Mouse (Mus musculus): ENCODE results near the gene Nck2. TPM values are rescaled to one million over a fixed set of nuclear protein-coding genes. Genes with fewer than 3 reads are reported as not detected.
A peak's percentile ranks its signal among the peaks of the same experiment; 100 is the strongest.

The Nck2 gene
- polyA plus RNA-seq, 1 experiment = 11.2 TPM

- peak overlapping the region; percentile 37 for H3K4me3 ChIP-seq (ENCODE audit: insufficient read depth, low read length)
- H3K27ac ChIP-seq (ENCODE audit: insufficient read depth, low read depth, low read length) = peak overlapping the region; percentile 87
- TF ChIP-seq CTCF (IDR thresholded peaks at IDR 0.05; ENCODE audit: low read depth, low read length) (no peak), POLR2A (IDR thresholded peaks at IDR 0.05; ENCODE audit: borderline replicate concordance, low read depth, low read length) (no peak)
- peaks cover 49% of the 10 kb centered on the region for H3K4me1 ChIP-seq (ENCODE audit: control insufficient read depth, insufficient read depth, low read length)
Observed at GRCm38 (mm10) chr1:43473734-43474534, 29.6 kb downstream of the Nck2 start.

DNA sequence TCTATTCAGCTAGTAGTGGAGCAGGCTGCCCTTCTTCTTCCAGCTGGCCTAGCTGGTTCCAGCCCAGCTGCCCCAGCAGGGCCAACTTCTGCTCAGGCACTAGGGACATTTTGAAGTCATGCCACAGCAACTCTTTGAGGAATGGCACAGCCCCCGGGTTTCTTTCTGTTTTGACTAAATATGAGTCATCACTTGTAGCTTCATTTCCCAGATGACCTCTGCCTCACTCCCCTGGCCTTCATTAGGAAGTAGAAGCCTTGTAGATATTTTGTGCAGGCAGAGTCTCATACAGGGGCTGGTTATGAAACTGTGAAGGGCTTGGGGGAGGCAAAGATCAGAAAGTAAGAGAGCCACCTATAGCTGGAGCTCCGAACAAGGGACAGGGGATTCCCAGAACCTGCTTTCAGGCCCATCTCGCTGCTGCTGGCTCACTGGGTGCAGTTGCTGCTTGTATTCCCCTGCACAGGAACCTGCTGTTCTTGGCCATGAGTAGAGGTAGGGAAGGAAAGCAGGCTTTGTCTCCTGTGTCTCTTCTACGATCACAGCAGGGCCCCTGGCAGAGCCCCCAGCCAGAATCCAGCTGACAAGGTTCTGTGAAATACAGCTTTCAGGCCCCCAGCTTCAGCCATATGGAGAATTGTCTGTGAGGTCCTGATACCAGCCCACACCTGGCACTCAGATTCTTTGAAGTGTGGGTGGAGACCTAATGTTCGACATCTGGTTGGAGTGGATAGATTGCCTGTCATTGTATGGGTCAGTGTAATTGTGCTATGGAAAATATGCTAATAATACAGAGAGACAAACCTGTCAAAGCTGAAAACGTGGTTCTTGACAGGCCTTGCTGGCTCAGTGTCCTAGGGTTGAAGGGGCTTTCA, 30.4 kb downstream of the Nck2 start:
- H3K4me1 ChIP-seq (ENCODE audit: control insufficient read depth, insufficient read depth, low read length) = peaks cover 49% of the 10 kb centered on the region
- H3K4me3 ChIP-seq (ENCODE audit: insufficient read depth, low read length) = peak overlapping the region; percentile 37
- TF ChIP-seq POLR2A (IDR thresholded peaks at IDR 0.05; ENCODE audit: borderline replicate concordance, low read depth, low read length) (no peak), CTCF (IDR thresholded peaks at IDR 0.05; ENCODE audit: low read depth, low read length) (no peak)
- H3K27ac ChIP-seq (ENCODE audit: insufficient read depth, low read depth, low read length) = peak overlapping the region; percentile 87

DNA sequence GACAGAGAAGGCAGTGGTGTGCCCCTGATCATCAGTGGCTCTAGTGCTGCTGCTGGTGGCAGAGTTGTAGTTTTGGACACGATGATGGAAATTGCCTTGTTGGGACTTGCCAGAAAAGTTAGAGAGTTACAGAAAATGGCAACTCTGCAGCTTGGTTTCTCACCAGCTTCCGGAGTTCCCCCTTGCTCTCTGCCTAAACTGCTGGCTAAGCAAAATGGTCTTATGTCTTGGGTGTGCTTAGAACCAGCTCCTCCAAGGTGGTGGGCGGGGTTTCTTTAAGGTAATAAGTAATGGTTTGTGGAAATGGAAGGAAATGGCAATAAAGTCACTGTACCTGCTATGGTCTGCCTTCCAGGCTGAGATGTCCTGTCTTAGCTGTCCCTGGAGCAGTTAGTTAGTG, 33.6 kb downstream of the Nck2 start:
- TF ChIP-seq POLR2A (IDR thresholded peaks at IDR 0.05; ENCODE audit: borderline replicate concordance, low read depth, low read length) (no peak), CTCF (IDR thresholded peaks at IDR 0.05; ENCODE audit: low read depth, low read length) (no peak)
- H3K4me3 ChIP-seq (ENCODE audit: insufficient read depth, low read length) = no peak overlapping the region
- no peak overlapping the region for H3K27ac ChIP-seq (ENCODE audit: insufficient read depth, low read depth, low read length)
- H3K4me1 ChIP-seq (ENCODE audit: control insufficient read depth, insufficient read depth, low read length) = peaks cover 30% of the 10 kb centered on the region

GRCm38 (mm10) chr1:43485204-43485603, 40.8 kb downstream of the Nck2 start:
- H3K4me3 ChIP-seq (ENCODE audit: insufficient read depth, low read length) = no peak overlapping the region
- no peaks in the 10 kb centered on the region for H3K4me1 ChIP-seq (ENCODE audit: control insufficient read depth, insufficient read depth, low read length)
- TF ChIP-seq CTCF (IDR thresholded peaks at IDR 0.05; ENCODE audit: low read depth, low read length) (no peak), POLR2A (IDR thresholded peaks at IDR 0.05; ENCODE audit: borderline replicate concordance, low read depth, low read length) (no peak)
- no peak overlapping the region for H3K27ac ChIP-seq (ENCODE audit: insufficient read depth, low read depth, low read length)

DNA sequence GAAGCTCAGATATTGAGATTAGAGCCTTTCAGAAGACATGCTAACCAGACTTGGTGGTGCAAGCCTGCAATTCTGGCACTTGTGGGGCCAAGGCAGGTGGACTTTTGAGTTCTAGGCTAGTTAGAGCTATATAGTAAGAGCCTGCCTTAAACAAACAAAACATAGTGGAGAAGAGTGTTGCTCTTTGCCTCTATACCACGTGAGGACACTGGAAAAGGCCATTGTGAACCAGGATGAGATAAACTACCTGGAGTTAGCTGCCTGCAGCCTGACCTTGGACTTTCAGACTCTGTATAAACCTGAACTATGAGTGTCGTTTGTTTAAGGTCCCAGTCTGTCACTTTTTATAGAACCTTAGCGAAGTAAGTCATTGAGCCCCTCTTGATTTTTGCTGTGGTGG, 42.1 kb downstream of the Nck2 start:
- TF ChIP-seq CTCF (IDR thresholded peaks at IDR 0.05; ENCODE audit: low read depth, low read length) = no peak
- TF ChIP-seq POLR2A (IDR thresholded peaks at IDR 0.05; ENCODE audit: borderline replicate concordance, low read depth, low read length) = no peak
- H3K4me3 ChIP-seq (ENCODE audit: insufficient read depth, low read length) = no peak overlapping the region
- no peaks in the 10 kb centered on the region for H3K4me1 ChIP-seq (ENCODE audit: control insufficient read depth, insufficient read depth, low read length)
- no peak overlapping the region for H3K27ac ChIP-seq (ENCODE audit: insufficient read depth, low read depth, low read length)

DNA sequence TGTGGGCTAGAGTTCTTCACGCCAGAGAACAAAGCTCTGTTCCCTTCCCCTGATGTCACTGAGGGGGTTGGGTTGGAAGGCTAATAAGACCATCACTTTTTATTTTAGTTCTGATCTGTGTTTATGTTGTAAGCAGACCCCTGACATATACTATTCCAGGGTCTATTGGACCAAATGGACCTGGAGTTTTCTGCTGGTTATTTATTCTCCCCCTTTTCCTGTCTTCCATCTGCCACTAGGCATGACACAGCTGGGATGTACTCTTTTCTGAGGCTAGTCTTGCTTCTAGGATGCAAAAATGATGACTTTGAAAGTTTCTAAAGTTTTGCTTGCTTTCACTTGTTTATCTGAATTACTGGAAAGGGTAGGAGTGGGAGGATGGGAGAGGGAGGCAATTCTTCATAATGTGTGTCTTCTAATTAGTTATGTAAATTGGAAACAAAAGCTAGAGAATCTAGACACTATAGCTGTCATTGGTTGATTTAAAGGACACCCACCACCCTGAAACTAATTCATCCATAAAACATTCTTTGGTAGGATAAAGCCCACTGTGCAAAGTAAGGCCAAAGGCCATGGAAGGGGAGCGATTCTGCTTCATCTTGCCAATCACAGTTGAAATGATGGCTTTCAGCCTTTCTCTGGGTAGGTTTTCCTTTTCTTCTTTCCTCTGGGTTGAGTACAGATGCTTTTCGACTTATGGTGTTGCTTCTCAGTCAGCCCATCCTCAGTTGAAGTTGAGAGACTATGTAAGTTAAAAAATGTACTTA, 42.8 kb downstream of the Nck2 start:
- Histone ChIP-seq H3K27ac (ENCODE audit: insufficient read depth, low read depth, low read length) (no peak overlapping the region), H3K4me3 (ENCODE audit: insufficient read depth, low read length) (no peak overlapping the region), H3K4me1 (ENCODE audit: control insufficient read depth, insufficient read depth, low read length) (no peaks in the 10 kb centered on the region)
- TF ChIP-seq POLR2A (IDR thresholded peaks at IDR 0.05; ENCODE audit: borderline replicate concordance, low read depth, low read length) (no peak), CTCF (IDR thresholded peaks at IDR 0.05; ENCODE audit: low read depth, low read length) (no peak)

- no peak overlapping the region for H3K4me3 ChIP-seq (ENCODE audit: insufficient read depth, low read length)
- TF ChIP-seq POLR2A (IDR thresholded peaks at IDR 0.05; ENCODE audit: borderline replicate concordance, low read depth, low read length) (no peak), CTCF (IDR thresholded peaks at IDR 0.05; ENCODE audit: low read depth, low read length) (no peak)
- H3K4me1 ChIP-seq (ENCODE audit: control insufficient read depth, insufficient read depth, low read length) = no peaks in the 10 kb centered on the region
- no peak overlapping the region for H3K27ac ChIP-seq (ENCODE audit: insufficient read depth, low read depth, low read length)
Observed at GRCm38 (mm10) chr1:43489311-43489710, 44.9 kb downstream of the Nck2 start.

- TF ChIP-seq POLR2A (IDR thresholded peaks at IDR 0.05; ENCODE audit: borderline replicate concordance, low read depth, low read length) (no peak), CTCF (IDR thresholded peaks at IDR 0.05; ENCODE audit: low read depth, low read length) (no peak)
- H3K27ac ChIP-seq (ENCODE audit: insufficient read depth, low read depth, low read length) = no peak overlapping the region
- H3K4me3 ChIP-seq (ENCODE audit: insufficient read depth, low read length) = no peak overlapping the region
- peaks cover 4% of the 10 kb centered on the region; the same call in 1 of the 2 replicates for H3K4me1 ChIP-seq (ENCODE audit: control insufficient read depth, insufficient read depth, low read length)
Observed at GRCm38 (mm10) chr1:43491506-43492269, 47.3 kb downstream of the Nck2 start.
